Mouse (Mus musculus) midbrain, embryonic 13.5 days (tissue): ENCODE results near the gene Btd. TPM values are rescaled to one million over a fixed set of nuclear protein-coding genes. Genes with fewer than 3 reads are reported as not detected.

Experiments
- ATAC-seq: fragments of 200-750 bp; cut with Nextera tagmentation; 2 replicates; pipeline ENCODE4 v1.8.0; 2017; ENCODE audit warnings: mild to moderate bottlenecking, moderate TSS enrichment, moderate library complexity
- H3K27ac ChIP-seq: fragments of 300-500 bp; sonication (generic); 2 replicates; pipeline ENCODE4 v1.5.1; 2015; ENCODE audit warnings: inconsistent platforms, mild to moderate bottlenecking, moderate library complexity
- H3K27me3 ChIP-seq: fragments of 300-500 bp; sonication (generic); 2 replicates; pipeline ENCODE4 v1.6.1; 2015; ENCODE audit warnings: mild to moderate bottlenecking, inconsistent platforms
- H3K36me3 ChIP-seq: fragments of 300-500 bp; sonication (generic); 2 replicates; pipeline ENCODE4 v1.6.1; 2015; ENCODE audit warnings: mild to moderate bottlenecking, inconsistent platforms
- H3K4me1 ChIP-seq: fragments of 300-500 bp; sonication (generic); replicated peaks from 2 replicates; pipeline ENCODE4 v1.6.1; 2015; ENCODE audit warnings: inconsistent platforms
- H3K4me2 ChIP-seq: fragments of 300-500 bp; sonication (generic); replicated peaks from 2 replicates; pipeline ENCODE4 v1.6.1; 2015; ENCODE audit warnings: moderate library complexity, mild to moderate bottlenecking, inconsistent platforms
- H3K4me3 ChIP-seq: fragments of 300-500 bp; sonication (generic); replicated peaks from 2 replicates; pipeline ENCODE4 v1.5.1; 2015; ENCODE audit warnings: mild to moderate bottlenecking, inconsistent platforms
- H3K9ac ChIP-seq: fragments of 300-500 bp; sonication (generic); replicated peaks from 2 replicates; pipeline ENCODE4 v1.6.1; 2015; ENCODE audit warnings: mild to moderate bottlenecking, inconsistent platforms
- H3K9me3 ChIP-seq: fragments of 300-500 bp; sonication (generic); 2 replicates; pipeline ENCODE4 v1.6.1; 2016; ENCODE audit warnings: mild to moderate bottlenecking, inconsistent platforms
- WGBS: fragments of 180-500 bp; shearing (Covaris S2); methylation state at CpG from one replicate; pipeline ENCODE4 v1.1.7; 2015; 5-methylcytosine and 5-hydroxymethylcytosine counted together
- polyA plus RNA-seq: library from polyadenylated mRNA; unstranded; fragments of >200 nt; fragmentation: Nextera tagmentation; extraction: Ambion mirVana; gene quantifications from 2 replicates; pipeline ENCODE4 v1.2.1, GENCODE M21; 2015

The Btd gene
- polyA plus RNA-seq, 1 experiment from 2014 or later: 14.8 TPM

DNA sequence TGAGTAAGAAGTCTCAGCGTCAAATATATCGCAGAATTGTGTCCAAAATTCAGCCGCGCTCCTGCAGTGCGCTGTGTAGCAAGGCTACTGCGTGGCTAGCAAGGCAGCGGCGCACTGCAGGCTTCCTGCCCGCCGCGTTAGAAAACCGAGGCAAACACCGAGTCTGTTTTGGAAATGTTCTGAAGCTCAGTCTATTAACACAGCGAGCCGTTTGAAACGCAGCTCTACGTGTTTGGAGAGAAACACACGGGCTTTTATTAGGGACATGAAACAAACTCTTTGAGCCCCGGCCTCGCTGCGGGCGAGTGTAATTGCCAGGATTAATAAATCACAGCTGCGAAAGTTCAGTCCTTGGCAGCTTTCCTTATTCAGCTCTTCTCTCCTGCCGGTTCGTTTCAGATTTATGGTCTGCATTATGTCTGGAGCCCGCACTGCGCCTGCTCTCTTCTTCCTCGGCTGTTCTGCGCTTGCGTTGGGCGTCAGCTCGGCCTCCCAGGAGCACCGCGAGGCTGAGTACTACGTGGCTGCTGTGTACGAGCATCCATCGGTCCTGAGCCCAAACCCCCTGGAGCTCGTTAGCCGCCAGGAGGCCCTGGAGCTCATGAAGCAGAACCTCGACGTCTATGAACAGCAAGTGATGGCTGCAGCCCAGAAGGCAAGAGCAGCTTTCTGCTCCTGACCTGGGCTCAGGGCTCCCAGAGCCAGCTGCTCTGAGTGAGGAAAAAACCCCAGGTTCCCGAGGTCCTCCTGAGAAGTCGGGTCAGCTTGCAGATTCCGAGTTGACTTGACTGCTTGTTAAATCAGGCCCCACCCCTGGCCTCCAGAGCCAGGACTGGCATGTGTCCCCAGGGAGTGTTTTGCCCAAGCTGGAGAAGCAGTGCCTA is 21.1 kb downstream of the Btd start:
- Histone ChIP-seq H3K27me3 (no peaks in the 10 kb centered on the region), H3K9ac (peak overlapping the region; percentile 69), H3K4me3 (peak overlapping the region; percentile 41), H3K4me2 (peak overlapping the region; percentile 61), H3K27ac (peak overlapping the region; percentile 98), H3K4me1 (peaks cover 45% of the 10 kb centered on the region), H3K9me3 (no peaks in the 10 kb centered on the region), H3K36me3 (peaks cover 4% of the 10 kb centered on the region; the same call in 1 of the 2 replicates)
- WGBS: 10% methylated on average over 44 of the region's 44 CpGs
- ATAC-seq: peak; percentile 94

DNA sequence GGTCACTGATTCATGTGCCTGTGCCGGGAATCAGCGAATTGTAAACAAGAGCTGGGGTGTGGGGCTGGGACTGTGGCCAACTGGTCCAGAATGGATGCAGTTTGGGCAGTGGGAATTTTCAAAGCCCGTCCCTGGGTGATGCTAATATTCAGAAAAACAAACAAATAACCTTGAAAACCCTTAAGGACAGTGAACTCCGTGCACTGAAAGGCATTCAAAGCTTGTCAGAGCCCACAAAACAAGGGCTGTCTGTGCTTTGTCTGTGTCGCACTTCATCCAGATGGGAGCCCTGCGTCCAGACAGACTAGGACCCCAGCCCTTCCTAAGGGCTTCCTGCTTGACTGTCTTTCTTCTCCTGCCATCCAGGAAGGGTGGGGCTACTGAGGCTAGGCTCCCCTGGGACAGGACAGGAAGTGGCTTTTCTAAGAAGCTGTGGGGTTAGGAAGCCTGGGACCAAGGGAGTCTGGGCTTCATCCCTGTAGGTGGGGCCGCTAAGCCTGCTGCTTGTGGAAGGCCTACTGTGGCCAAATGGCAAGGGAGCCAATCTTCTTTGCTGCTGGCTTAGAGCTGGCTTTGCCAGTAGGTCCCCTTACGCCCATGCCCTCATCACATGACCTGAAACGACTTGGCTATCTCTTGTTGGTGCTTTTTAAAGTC is 21.9 kb downstream of the Btd start:
- peak overlapping the region; percentile 98 for H3K27ac ChIP-seq
- peaks cover 10% of the 10 kb centered on the region; the same call in 1 of the 2 replicates for H3K36me3 ChIP-seq
- peak overlapping the region; percentile 41 for H3K4me3 ChIP-seq
- no peaks in the 10 kb centered on the region for H3K9me3 ChIP-seq
- WGBS: 32% methylated on average over 9 of the region's 9 CpGs
- H3K27me3 ChIP-seq: no peaks in the 10 kb centered on the region
- peak overlapping the region; percentile 69 for H3K9ac ChIP-seq
- peak overlapping the region; percentile 61 for H3K4me2 ChIP-seq
- peaks cover 41% of the 10 kb centered on the region for H3K4me1 ChIP-seq
- ATAC-seq: peak; percentile 62

DNA sequence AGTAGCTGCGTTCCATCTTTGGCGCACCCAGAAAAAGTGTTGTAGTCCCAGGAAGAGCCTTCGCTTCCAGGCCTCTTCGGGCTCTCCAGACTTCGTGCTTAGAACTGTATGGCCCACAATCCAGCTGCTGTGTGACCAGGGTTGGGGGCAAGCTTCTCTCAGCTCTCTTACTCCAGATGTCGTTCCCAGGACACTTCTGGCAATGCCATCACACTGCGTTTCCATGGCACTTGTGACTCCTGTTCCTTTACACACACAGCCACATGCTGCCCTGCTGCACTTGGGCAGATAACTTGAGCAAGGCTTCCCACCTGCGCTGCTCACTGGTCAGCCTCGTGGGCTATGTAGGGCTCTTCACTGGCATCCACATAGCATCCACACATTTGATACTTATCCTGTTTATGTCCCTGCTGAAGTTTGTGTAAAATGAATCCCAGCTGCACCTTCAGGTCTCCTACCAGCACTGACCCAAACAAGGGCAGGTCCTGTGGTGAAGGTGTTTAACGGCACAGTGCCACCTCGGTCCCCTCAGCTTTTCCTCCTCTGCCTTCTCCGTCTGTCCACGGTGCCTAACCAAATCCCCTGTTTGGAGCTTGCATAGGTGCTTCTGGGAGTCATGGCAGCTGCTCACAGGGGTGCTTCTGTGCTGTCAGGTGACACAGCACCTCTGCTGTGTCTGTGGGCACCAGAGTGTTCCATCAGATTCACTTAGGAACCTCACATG is 22.7 kb downstream of the Btd start:
- 93% methylated on average over 13 of the region's 13 CpGs for WGBS
- peaks cover 12% of the 10 kb centered on the region; the same call in 1 of the 2 replicates for H3K36me3 ChIP-seq
- H3K9me3 ChIP-seq: no peaks in the 10 kb centered on the region
- ATAC-seq: no peak
- H3K27ac ChIP-seq: peak overlapping the region; percentile 98
- no peak overlapping the region for H3K4me3 ChIP-seq
- H3K4me1 ChIP-seq: peaks cover 38% of the 10 kb centered on the region
- H3K4me2 ChIP-seq: no peak overlapping the region
- no peak overlapping the region for H3K9ac ChIP-seq
- H3K27me3 ChIP-seq: no peaks in the 10 kb centered on the region

- no peak overlapping the region for H3K9ac ChIP-seq
Observed at GRCm38 (mm10) chr14:31664100-31664902, 23.5 kb downstream of the Btd start.

GRCm38 (mm10) chr14:31664903-31665565 is 24.2 kb downstream of the Btd start:
- no peak overlapping the region for H3K4me2 ChIP-seq
- no peak overlapping the region for H3K9ac ChIP-seq
- WGBS: 69% methylated on average over 12 of the region's 12 CpGs
- H3K9me3 ChIP-seq: no peaks in the 10 kb centered on the region
- peaks cover 12% of the 10 kb centered on the region; the same call in 1 of the 2 replicates for H3K36me3 ChIP-seq
- no peaks in the 10 kb centered on the region for H3K27me3 ChIP-seq
- no peak overlapping the region for H3K4me3 ChIP-seq
- ATAC-seq: no peak
- H3K4me1 ChIP-seq: peaks cover 49% of the 10 kb centered on the region
- peak overlapping the region; percentile 37; the same call in 1 of the 2 replicates for H3K27ac ChIP-seq

More at GRCm38 (mm10) chr14:31664100-31664902, 23.5 kb downstream of the Btd start:
- WGBS: 61% methylated on average over 18 of the region's 18 CpGs
- no peaks in the 10 kb centered on the region for H3K9me3 ChIP-seq
- H3K27me3 ChIP-seq: no peaks in the 10 kb centered on the region
- H3K27ac ChIP-seq: peak overlapping the region; percentile 98; the same call in 1 of the 2 replicates
- no peak for ATAC-seq
- H3K4me3 ChIP-seq: no peak overlapping the region
- peaks cover 43% of the 10 kb centered on the region for H3K4me1 ChIP-seq
- no peak overlapping the region for H3K4me2 ChIP-seq
- H3K36me3 ChIP-seq: peaks cover 12% of the 10 kb centered on the region; the same call in 1 of the 2 replicates

DNA sequence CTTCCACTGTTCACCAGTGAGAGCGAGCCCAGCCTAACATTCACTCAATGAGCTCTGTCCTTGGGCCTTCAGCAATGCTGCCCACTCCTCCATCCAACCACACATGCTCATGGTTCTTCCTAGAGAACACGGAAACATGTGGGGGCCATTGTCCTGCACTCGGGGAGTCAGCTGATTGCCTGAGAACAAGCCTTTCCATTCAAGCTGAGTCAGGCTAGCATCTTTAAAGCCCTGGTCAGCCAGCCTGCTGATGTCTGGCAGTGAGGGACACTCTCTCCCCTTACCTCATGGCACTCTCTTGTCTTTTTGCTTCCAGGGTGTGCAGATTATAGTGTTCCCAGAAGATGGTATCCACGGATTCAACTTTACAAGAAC is 24.7 kb downstream of the Btd start:
- Histone ChIP-seq H3K9ac (no peak overlapping the region), H3K27ac (no peak overlapping the region), H3K4me1 (peaks cover 46% of the 10 kb centered on the region), H3K36me3 (peaks cover 12% of the 10 kb centered on the region; the same call in 1 of the 2 replicates), H3K9me3 (no peaks in the 10 kb centered on the region), H3K27me3 (no peaks in the 10 kb centered on the region), H3K4me3 (no peak overlapping the region), H3K4me2 (no peak overlapping the region)
- no peak for ATAC-seq
- 84% methylated on average over 4 of the region's 4 CpGs for whole genome bisulfite sequencing

- Histone ChIP-seq H3K9ac (no peak overlapping the region), H3K9me3 (no peaks in the 10 kb centered on the region), H3K36me3 (peaks cover 12% of the 10 kb centered on the region; the same call in 1 of the 2 replicates), H3K27ac (no peak overlapping the region), H3K27me3 (no peaks in the 10 kb centered on the region), H3K4me1 (peaks cover 41% of the 10 kb centered on the region), H3K4me3 (no peak overlapping the region), H3K4me2 (no peak overlapping the region)
- 95% methylated on average over 28 of the region's 28 CpGs for WGBS
- no peak for ATAC-seq
Observed at GRCm38 (mm10) chr14:31666931-31667705, 26.3 kb downstream of the Btd start.

- H3K4me1 ChIP-seq: peaks cover 35% of the 10 kb centered on the region
- H3K9ac ChIP-seq: no peak overlapping the region
- H3K27ac ChIP-seq: no peak overlapping the region
- H3K4me2 ChIP-seq: no peak overlapping the region
- no peaks in the 10 kb centered on the region for H3K9me3 ChIP-seq
- WGBS: 88% methylated on average over 6 of the region's 6 CpGs
- ATAC-seq: no peak
- no peak overlapping the region for H3K4me3 ChIP-seq
- peaks cover 12% of the 10 kb centered on the region; the same call in 1 of the 2 replicates for H3K36me3 ChIP-seq
- H3K27me3 ChIP-seq: no peaks in the 10 kb centered on the region
Observed at GRCm38 (mm10) chr14:31667741-31668140, 26.9 kb downstream of the Btd start.

GRCm38 (mm10) chr14:31668326-31668725 is 27.5 kb downstream of the Btd start:
- H3K4me1 ChIP-seq: peaks cover 29% of the 10 kb centered on the region
- H3K9me3 ChIP-seq: no peaks in the 10 kb centered on the region
- peaks cover 12% of the 10 kb centered on the region; the same call in 1 of the 2 replicates for H3K36me3 ChIP-seq
- no peak overlapping the region for H3K27ac ChIP-seq
- H3K9ac ChIP-seq: no peak overlapping the region
- H3K4me2 ChIP-seq: no peak overlapping the region
- 83% methylated on average over 13 of the region's 13 CpGs for WGBS
- H3K27me3 ChIP-seq: no peaks in the 10 kb centered on the region
- H3K4me3 ChIP-seq: no peak overlapping the region
- no peak for ATAC-seq

- 79% methylated on average over 13 of the region's 13 CpGs for WGBS
- H3K4me3 ChIP-seq: no peak overlapping the region
- no peaks in the 10 kb centered on the region for H3K27me3 ChIP-seq
- no peak overlapping the region for H3K4me2 ChIP-seq
- peak; percentile 57; the same call in 1 of the 2 replicates for ATAC-seq
- peaks cover 12% of the 10 kb centered on the region; the same call in 1 of the 2 replicates for H3K36me3 ChIP-seq
- H3K27ac ChIP-seq: peak overlapping the region; percentile 42
- H3K9ac ChIP-seq: no peak overlapping the region
- H3K4me1 ChIP-seq: peaks cover 21% of the 10 kb centered on the region
- no peaks in the 10 kb centered on the region for H3K9me3 ChIP-seq
Observed at GRCm38 (mm10) chr14:31669161-31669611, 28.4 kb downstream of the Btd start.
